Mouse (Mus musculus) layer of hippocampus, postnatal 25 days (tissue): ENCODE results near the gene Otp. TPM values are rescaled to one million over a fixed set of nuclear protein-coding genes. Genes with fewer than 3 reads are reported as not detected.

ENCODE experiments used
- DNase-seq, 2 experiments: peaks; one replicate each; pipeline ENCODE4 v3.0.0; 2022; ENCODE audit warnings: mixed read lengths in 2 of 2, low spot score in 1 of 2; ENCODE audit errors: extremely low spot score in 1 of 2
- total RNA-seq, 2 experiments: library from RNA; stranded (reverse); gene quantifications; 2 replicates each; pipeline ENCODE4 v1.2.3; 2021

The Otp gene
- total RNA-seq, 2 experiments from 2014 or later: not detected

GRCm38 (mm10) chr13:94873111-94874038, 2.0 kb upstream of the Otp start:
- DNase-seq: no peak

DNA sequence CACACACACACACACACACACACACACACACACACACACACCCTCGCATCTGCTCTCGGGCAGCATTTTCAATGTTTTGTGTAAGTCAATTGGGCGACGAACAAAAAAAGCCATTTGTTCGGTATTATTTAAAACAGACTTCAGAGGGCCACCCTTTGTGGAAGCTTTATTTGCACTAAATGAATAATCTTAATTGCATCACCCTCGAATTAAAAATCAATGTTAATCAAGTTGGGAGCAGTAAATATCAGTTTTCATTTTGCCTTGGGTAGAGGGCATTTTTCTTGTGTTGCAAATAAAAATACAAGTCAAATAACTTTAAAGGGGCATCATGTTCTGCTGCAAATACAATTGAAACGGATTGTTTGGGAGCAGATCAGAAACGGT, 1.4 kb upstream of the Otp start:
- peak in 1 of 2 experiments; percentile 15 for DNase-seq

DNA sequence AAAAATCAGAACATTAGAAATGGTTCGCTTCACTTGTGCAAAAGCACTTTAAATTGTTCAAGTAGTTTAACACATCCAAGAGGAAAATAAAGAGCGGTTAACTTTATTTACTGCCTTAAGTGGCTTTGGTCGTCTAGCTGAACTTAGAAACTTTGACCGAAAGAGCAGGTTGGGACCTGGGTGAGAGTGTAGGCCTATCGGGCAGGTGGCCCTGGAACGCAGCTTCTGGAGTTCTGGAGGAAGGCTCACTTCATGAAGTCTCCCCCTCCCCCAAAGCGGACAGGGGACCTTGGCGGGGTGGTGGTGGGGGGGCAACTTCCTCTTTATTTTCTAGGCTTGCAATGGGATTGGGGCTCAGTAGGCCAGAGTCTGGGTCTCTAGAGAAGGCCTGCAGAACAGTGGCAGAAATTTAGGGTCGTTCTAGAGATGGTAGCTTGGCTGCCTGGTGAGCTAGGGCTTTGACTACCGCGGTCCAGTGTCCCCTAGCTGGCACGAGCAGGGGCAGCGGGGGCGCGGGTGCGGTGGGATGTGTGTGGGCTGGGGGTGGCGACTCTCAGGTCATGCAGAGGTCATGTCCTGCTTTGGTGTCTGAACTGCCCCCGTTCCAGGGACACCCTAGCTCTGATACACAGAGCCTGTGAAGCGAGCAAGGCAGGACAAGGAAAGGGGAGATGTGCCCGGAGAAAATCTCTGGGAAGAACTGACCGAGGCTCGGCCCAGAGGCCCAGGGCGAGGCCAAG, 576 bp upstream of the Otp start:
- DNase-seq: no peak

DNA sequence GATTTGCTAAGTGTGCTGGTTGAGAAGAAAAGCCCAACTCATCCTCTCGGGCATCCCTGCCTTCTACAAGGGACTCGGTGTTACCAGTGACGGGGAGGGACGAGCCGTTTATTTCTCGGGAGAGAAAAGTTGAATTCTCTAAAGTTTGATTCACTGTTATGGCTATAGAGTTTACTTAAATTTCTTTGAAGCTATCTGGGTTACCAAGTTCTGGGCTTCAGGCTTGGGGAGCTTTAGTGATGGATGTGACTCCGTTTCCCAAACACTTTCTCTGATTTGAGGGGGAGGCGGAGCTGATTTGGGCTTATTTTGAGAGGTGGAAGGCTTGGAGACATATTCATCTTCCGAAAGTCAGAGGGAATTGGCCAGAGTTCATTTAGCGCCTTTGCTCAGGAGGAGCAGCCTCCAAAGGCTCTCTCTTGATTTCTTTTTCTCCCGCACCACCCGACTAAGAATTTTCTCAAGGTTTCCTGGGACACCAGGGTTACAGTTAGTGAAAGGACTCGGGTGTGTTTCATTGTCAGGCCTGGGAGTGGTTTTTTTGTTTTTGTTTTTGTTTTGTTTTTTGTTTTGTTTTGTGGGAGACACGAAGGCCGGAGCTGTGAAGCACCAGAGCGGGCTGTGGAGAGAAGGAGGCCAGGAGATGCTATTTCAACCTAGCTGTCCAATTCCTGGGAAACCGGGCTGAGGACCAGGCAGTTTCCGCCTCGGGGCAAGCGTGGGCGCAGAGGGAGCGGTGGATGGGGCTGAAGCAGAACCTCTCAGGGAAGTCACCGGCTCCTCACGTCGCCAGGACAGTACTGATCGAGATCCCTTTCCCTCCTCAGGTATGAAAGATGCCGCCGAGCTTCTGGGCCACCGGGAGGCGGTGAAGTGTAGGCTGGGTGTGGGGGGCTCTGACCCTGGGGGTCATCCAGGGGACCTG, 1.1 kb downstream of the Otp start:
- DNase-seq: peak in 1 of 2 experiments; percentile 30

- DNase-seq: no peak
Measured at GRCm38 (mm10) chr13:94877211-94877590, 1.8 kb downstream of the Otp start.

- no peak for DNase-seq
Measured at GRCm38 (mm10) chr13:94877991-94878745, 2.8 kb downstream of the Otp start.

DNA sequence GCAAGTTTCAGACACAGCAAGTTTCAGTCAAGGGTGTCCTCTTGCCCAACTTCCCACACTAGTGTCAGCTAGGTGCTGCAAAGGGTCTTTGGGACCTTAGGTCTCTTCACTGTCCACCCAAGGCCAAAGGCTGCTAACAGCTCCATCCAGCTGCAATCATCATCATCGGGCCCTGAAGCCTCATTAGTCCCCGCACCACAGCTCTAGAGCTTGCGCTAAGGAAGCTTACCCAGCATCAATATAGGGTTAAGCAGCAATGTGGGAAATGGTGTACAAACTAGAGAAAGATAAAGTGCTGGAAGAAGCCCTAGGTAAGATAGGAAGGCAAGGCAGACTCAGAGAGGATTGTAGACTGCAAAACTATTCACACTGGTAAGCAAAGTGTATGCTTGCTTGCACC, 5.8 kb downstream of the Otp start:
- no peak for DNase-seq

GRCm38 (mm10) chr13:94882221-94882620, 6.8 kb downstream of the Otp start:
- DNase-seq: peak in 1 of 2 experiments; percentile 12

GRCm38 (mm10) chr13:94882711-94883145, 7.3 kb downstream of the Otp start:
- no peak for DNase-seq

DNA sequence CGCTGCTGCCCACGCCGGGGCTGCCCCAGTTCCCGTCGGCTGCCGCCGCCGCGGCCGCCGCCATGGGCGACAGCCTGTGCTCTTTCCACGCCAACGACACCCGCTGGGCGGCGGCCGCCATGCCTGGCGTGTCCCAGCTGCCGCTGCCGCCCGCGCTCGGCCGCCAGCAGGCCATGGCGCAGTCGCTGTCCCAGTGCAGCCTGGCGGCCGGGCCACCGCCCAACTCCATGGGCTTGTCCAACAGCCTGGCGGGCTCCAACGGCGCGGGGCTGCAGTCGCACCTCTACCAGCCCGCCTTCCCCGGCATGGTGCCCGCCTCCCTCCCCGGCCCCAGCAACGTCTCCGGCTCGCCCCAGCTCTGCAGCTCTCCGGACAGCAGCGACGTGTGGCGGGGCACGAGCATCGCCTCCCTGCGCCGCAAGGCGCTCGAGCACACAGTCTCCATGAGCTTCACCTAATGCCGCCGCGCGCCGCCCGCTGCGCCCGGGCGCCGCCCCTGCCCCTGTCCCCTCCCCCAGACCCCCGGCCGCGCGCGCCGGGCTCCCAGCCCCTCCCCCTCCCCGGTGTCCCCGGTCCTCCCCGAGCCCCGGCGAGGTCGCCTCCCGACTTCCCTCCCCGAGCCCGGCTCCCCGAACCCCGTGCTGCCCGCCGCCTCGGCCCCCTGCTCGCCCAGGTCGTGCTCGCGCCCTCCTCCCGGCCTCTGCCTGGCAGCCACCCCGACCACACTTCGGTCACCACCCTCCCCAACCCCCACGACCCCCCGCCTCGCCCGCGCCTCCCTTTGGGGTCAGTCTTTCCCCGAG, 8.0 kb downstream of the Otp start:
- peak in 1 of 2 experiments; percentile 18 for DNase-seq

DNA sequence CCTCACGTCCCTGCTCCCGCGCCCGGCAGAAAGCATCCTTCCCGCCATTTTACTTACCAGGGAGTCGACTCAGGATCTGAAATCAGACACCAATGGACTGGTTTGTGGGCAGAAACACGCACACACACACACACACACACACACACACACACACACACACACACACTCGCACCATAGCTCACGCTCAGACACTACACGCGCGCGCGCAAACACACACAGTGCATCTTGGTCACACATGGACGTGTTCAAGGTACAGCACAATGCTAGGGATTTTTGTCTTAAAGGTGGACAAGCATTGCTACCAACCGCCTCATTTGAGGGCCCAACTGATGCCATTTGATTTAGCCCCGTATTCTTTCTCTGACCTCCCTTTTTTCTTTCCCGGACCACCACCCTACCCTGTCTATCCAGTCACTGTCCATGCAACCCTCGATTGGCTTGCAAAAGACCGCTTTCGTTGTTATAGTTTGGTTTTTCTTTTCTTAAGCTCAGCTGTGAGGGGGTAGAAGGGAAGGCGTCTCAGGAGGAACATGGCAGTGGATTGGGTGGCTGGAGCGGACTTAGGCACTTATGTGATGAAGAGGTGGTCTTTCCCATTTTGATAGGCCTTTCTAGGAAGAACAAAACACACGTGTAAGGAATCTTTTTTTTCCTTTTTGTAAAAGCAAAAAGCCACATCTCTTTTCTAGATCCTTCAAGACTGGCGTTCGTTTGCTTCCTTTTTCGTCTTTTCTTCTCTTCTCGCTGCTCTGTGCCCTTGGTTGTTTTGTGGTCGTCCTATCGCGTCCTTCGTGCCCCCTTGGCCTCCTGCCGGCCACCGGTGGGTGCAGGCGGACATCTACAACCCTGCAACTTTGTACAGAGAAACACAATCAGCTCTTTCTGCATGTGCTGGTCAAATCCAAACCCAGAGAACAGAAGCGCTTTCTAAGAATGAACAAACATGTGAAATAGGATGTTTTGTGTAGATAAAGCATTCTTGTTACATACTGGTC, 8.9 kb downstream of the Otp start:
- peak in 1 of 2 experiments; percentile 32 for DNase-seq

DNA sequence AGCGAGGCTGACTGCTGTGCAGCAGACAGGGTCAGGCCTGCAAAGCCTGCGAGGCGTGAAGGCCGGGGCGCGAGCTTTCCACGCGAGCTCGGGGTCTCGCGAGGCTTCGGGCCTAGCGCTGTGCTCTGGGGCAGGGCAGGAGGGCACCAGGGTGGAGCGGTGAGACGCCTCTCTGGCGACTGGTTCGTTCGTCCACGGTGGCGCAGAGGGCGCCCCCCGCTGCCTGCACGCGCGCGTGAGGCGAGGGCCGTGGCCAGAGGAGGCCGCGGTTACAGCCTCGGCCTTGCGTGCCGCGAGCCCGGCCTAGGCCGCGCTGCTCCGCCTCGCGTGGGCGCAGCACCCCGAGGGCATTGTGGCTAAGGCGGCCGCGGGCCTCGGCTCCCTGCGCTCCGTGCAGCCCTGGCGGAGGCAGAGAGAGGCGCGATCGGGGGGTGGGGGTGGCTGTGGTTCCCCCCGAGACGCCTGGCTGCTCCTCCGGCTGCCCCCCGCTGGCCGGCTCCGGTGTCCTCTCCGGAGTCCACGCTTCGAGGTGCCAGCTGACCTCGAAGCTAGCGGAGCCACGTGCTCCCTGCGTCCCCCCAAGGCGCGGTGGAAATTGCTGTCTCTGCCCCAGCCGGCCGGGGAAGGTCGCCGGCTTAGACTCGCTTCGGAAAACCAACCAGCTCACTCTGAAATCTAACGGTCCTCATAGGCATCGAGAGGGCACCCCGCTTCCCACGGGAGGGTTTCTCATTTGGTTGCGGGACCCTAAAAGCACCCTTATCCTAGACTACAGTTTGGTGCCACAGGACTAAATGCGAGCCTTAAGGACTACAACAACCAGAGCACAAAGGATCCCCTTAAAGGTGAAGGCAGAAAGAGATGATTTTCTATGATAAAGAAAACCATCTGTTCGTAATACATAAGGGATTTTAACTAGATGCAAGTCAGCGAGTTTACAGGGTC, 10.2 kb downstream of the Otp start:
- DNase-seq: no peak

DNA sequence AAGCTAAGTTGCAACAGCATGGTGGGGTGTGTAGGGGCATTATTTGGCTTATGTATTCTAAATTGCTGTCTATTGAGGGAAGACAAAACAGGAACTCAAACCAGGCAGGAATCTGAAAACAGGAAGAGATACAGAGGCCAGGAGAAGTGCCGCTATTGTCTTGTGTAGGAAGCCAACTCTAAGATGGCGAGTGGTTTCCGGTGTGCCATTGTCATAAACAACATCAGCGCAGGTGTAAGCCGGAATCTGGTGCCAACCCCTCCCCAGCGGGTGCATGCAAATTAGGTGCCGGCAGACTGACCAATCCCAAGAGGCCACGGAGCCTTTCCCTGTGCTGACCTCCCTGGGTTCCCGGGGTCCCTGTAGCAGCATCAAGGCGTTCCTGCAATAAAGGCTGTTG, 32.4 kb downstream of the Otp start:
- no peak for DNase-seq

- peak in 1 of 2 experiments; percentile 3 for DNase-seq
Measured at GRCm38 (mm10) chr13:94912961-94913360, 37.6 kb downstream of the Otp start.

GRCm38 (mm10) chr13:94915654-94916053, 40.3 kb downstream of the Otp start:
- DNase-seq: no peak

- no peak for DNase-seq
Measured at GRCm38 (mm10) chr13:94928086-94928485, 52.7 kb downstream of the Otp start.
